Mouse (Mus musculus) midbrain, embryonic 15.5 days (tissue): Measurements from ENCODE around the gene Gm5072. TPM values are rescaled to one million over a fixed set of nuclear protein-coding genes. Genes with fewer than 3 reads are reported as not detected.
"Not testable (repeated sequence)": the region's sequence is repeated elsewhere in the genome, so short reads cannot be mapped to it uniquely, and the experiment has no call there.

Source experiments
- ATAC-seq: fragments of 200-750 bp; cut with Nextera tagmentation; replicated peaks from 2 replicates; pipeline ENCODE4 v1.8.0; 2017; ENCODE audit warnings: moderate TSS enrichment
- H3K27ac ChIP-seq: fragments of 300-500 bp; sonication (generic); 2 replicates; pipeline ENCODE4 v1.5.1; 2015; ENCODE audit warnings: mild to moderate bottlenecking, inconsistent platforms
- H3K27me3 ChIP-seq: fragments of 300-500 bp; sonication (generic); replicated peaks from 2 replicates; pipeline ENCODE4 v1.6.1; 2015; ENCODE audit warnings: inconsistent platforms
- H3K36me3 ChIP-seq: fragments of 300-500 bp; sonication (generic); replicated peaks from 2 replicates; pipeline ENCODE4 v1.6.1; 2015; ENCODE audit warnings: inconsistent platforms
- H3K4me1 ChIP-seq: fragments of 300-500 bp; sonication (generic); 2 replicates; pipeline ENCODE4 v1.6.1; 2015; ENCODE audit warnings: inconsistent platforms
- H3K4me2 ChIP-seq: fragments of 300-500 bp; sonication (generic); 2 replicates; pipeline ENCODE4 v1.6.1; 2015; ENCODE audit warnings: inconsistent platforms, mild to moderate bottlenecking, moderate library complexity
- H3K4me3 ChIP-seq: fragments of 300-500 bp; sonication (generic); 2 replicates; pipeline ENCODE4 v1.5.1; 2015; ENCODE audit warnings: mild to moderate bottlenecking, inconsistent platforms
- H3K9ac ChIP-seq: fragments of 300-500 bp; sonication (generic); 2 replicates; pipeline ENCODE4 v1.6.1; 2015; ENCODE audit warnings: mild to moderate bottlenecking, inconsistent platforms
- H3K9me3 ChIP-seq: fragments of 300-500 bp; sonication (generic); 2 replicates; pipeline ENCODE4 v1.6.1; 2016; ENCODE audit warnings: inconsistent platforms
- whole genome bisulfite sequencing: fragments of 180-500 bp; shearing (Covaris S2); methylation state at CpG from one replicate; pipeline ENCODE4 v1.1.7; 2015; ENCODE audit warnings: mixed read lengths; 5-methylcytosine and 5-hydroxymethylcytosine counted together
- polyA plus RNA-seq: library from polyadenylated mRNA; unstranded; fragments of >200 nt; fragmentation: Nextera tagmentation; extraction: Ambion mirVana; gene quantifications from 2 replicates; pipeline ENCODE4 v1.2.1, GENCODE M21; 2015

The Gm5072 gene
- polyA plus RNA-seq, result not detected in 2 replicates

DNA sequence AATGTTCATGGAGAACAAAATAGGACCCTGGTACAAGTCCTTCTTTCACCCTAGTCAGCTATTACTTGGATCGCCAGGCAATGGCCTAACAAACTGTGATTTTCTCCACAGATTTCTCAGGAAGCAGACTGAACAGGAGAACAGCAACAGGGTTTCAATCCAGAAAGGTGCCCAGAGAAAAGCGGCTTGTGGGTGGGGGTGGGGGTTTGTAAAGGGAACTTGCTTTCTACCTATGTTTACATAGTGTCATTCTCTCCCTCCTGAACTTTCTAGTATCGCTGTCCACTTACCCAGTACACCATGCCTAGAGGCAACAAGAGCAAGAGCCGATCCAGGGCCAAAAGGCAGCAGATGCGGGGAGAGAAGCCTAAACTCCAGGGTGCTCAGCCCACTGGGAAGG lies at the start of gene Gm5072:
TSS of gene Gm5072 (plus strand) at position 301 of the 400 bp plus-strand sequence.
- not testable (repeated sequence) for H3K4me2 ChIP-seq, H3K9me3 ChIP-seq, H3K4me1 ChIP-seq, H3K27ac ChIP-seq, H3K9ac ChIP-seq, H3K36me3 ChIP-seq, H3K4me3 ChIP-seq, ATAC-seq, H3K27me3 ChIP-seq
- WGBS, result no CpG with 5 or more reads among the region's 5 CpGs

Other genes with a start within 250 kb of the Gm5072 start
- not detected in 2 replicates for gene Mageb2, start 60.8 kb upstream of the Gm5072 start, polyA plus RNA-seq
- gene Gm8914, start 87.6 kb downstream of the Gm5072 start, polyA plus RNA-seq, result not detected in 2 replicates
- not detected in 2 replicates for gene 1700084M14Rik, start 183.4 kb downstream of the Gm5072 start, polyA plus RNA-seq
- not detected in 2 replicates for gene Gm14781, start 239.7 kb downstream of the Gm5072 start, polyA plus RNA-seq